Mouse (Mus musculus) gastrocnemius, adult 2 months (tissue): ENCODE results near the gene Syn3. TPM values are rescaled to one million over a fixed set of nuclear protein-coding genes. Genes with fewer than 3 reads are reported as not detected.

Experiments
- DNase-seq: peaks from one replicate; pipeline ENCODE4 v3.0.0; 2022
- H3K27ac ChIP-seq: fragments of 200-600 bp; 2 replicates; pipeline ENCODE4 v1.8.1; 2022; ENCODE audit warnings: mild to moderate bottlenecking
- H3K4me3 ChIP-seq: fragments of 200-600 bp; 2 replicates; pipeline ENCODE4 v1.8.1; 2022; ENCODE audit warnings: mild to moderate bottlenecking, moderate library complexity
- CTCF ChIP-seq: fragments of 200-600 bp; IDR thresholded peaks from 2 replicates; pipeline ENCODE4 v1.8.1; 2022; ENCODE audit warnings: antibody characterized with exemption, mild to moderate bottlenecking, moderate library complexity
- intact Hi-C: fragments of 180-260 bp; cut with DNase I; formaldehyde crosslinking; loops from one replicate; pipeline ENCODE4 v1.15.1; 2025
- total RNA-seq, 2 experiments: library from RNA; stranded (reverse); gene quantifications; 2 replicates each; pipeline ENCODE4 v1.2.3; 2021

Syn3 gene
- total RNA-seq, 2 experiments from 2014 or later, result 0.28 TPM

DNA sequence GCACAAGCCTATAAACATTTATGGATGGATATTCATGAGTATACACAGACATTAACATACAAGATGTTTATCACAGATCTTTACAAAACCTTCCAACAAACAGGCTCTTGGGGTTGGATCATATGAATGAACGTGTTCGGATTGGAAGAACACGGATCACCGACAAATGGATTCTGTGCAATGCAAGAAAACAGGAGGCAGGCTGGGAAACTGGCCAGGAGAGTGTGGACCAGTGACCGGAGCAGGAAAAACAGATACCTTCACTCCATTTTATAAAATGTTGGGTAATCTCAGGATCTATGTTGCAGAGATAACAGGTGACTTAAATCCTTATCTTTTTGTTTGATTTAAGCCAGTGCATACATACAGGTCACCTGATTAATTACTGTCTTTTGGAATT, 178.5 kb downstream of the Syn3 start:
- no peak for TF ChIP-seq CTCF
- DNase-seq, result no peak
- Histone ChIP-seq H3K27ac (peak overlapping the region; percentile 83), H3K4me3 (no peak overlapping the region)
- intact Hi-C loops, result loop anchor here (5.0 kb wide), 1 partner anchor 52 kb away; no protein-coding TSS in a partner anchor

DNA sequence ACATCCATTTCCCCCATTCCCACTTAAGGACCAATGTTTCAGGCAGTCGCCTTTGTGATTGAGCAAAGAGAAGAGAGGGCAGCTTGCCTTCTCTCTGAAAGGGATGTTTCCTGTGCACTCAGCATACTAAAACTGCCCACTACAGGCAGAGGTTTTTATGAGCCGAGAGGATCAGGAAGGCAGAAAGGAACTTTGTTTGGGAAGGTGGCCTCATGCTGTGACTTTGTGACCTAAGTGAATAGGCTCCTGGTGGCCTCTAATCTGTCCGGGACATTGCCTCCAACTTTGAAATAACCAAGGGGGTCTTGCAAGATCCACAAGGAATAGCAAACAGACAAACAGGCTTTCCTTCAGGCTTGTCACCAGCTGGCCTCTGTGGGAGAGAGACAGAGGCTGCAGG, 179.2 kb downstream of the Syn3 start:
- no peak overlapping the region for H3K4me3 ChIP-seq
- H3K27ac ChIP-seq, result peak overlapping the region; percentile 83
- no peak for TF ChIP-seq CTCF
- intact Hi-C loops, result no loop called here
- DNase-seq, result no peak

DNA sequence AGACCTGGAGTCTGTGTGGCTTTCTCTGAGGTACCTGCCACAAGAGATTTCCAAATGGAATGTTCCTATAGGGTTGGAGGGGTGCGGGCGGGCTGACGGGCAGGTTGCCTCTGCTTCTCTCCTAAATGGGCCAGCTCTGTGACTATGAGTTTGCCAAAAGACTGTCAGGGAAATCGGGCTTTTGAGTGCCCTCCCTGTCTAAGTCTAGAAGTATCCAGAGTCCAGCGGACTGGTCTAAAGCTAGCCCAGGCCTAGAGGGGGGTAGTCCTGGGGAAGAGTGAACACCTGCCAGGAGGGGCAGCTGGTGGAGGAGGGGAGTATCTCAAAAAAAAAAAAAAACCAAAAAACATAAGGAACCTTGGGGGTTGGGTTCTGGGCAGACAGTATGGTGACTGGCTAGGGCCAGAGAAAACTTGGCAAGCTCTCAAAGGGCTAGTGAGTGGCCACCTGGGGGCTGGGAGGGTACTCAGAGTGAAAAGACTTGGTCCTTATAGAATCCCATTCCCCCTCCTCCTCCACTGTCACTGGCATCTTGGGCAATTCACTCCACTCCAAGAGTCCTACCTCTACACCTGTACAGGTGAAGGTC, 180.1 kb downstream of the Syn3 start:
- Histone ChIP-seq H3K4me3 (no peak overlapping the region), H3K27ac (peak overlapping the region; percentile 83)
- TF ChIP-seq CTCF, result no peak
- intact Hi-C loops, result no loop called here
- DNase-seq, result no peak

DNA sequence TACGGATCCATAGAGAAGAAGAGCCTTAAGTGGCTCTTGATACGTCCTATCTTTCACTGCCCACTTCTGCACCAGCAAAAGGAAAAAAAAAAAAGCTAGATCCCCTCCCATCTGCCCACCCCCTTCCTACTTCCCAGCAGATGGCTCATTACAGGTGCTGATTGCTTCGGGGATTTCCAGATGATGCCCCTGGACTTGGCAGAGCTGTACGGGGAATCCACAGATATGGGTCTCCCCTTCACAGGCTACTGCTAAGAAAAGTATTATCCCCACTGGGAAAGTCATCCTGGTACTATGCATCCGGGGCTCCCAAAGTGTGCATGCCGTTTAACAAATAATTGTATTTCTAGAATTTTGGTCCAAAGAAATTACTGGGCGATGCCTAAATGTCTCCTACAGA, 181.1 kb downstream of the Syn3 start:
- intact Hi-C loops, result no loop called here
- DNase-seq, result no peak

DNA sequence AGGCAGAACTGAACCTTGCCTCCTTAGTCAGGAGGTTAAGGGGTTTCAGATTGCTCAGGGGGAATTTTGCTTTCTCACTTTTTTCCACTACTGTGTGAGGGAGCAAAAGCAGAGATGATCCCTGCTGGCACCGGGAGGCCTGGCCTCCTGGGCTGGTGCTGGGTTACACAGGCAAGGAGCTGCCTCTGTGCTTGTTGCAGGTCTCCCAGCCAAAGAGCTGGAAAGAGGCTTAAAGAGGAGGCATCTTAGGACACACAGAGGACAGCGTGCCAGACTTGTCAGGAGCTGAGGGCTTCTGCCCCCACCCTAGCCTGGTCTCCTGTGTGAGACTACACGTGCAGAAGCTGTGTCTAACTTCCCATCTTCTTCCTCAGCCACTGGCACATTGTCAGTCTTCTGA, 183.2 kb downstream of the Syn3 start:
- H3K4me3 ChIP-seq, result peak overlapping the region; percentile 14; the same call in 1 of the 2 replicates
- intact Hi-C loops, result no loop called here

More for the DNA sequence above, 181.1 kb downstream of the Syn3 start:
- H3K27ac ChIP-seq, result peak overlapping the region; percentile 83
- no peak for TF ChIP-seq CTCF
- H3K4me3 ChIP-seq, result no peak overlapping the region; the same call in 1 of the 2 replicates

DNA sequence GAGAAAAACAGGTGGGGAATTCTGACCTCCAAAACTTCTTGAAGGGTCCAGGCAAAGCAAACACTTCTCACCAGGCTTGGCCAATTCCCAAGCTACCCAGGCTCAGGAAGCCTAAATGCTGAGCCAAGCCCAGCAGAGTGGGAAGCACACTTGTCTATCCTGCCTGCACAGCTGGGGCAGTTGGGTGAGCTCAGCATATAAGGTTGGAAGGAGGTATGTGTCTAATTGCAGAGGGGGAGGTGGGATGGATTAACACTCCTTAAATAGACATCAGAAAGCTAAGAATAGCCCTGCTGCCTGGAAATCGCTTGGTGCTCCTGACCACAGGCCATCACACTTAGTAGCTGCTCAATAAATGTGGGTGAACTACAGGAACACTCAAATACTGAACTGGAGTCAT, 185.2 kb downstream of the Syn3 start:
- intact Hi-C loops, result loop anchor here (5.0 kb wide), 1 partner anchor 44 kb away; no protein-coding TSS in a partner anchor

More for the DNA sequence above, 183.2 kb downstream of the Syn3 start:
- no peak for TF ChIP-seq CTCF
- H3K27ac ChIP-seq, result peak overlapping the region; percentile 83
- DNase-seq, result peak; percentile 85

DNA sequence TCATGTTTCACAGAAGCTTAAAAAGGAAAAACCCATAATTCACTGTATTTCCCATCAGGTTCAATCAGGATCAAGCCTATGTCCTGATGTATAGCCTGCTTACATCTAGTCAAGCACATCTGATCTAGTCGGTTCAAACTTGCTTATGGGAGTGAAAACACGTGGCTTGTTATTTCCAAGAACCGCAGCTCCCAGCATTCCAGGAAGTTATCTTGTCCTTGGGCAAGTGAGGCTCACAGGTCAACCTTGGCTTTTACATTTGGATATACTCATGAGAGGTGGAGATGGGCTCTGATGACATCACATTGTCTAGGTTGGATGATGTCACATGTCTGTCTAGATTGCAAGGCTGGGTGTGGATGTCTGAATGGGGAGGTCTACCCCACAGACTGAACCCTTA, 185.7 kb downstream of the Syn3 start:
- DNase-seq, result no peak
- Histone ChIP-seq H3K27ac (peak overlapping the region; percentile 83), H3K4me3 (no peak overlapping the region)
- no peak for TF ChIP-seq CTCF
- intact Hi-C loops, result loop anchor here (5.0 kb wide), 1 partner anchor 44 kb away; no protein-coding TSS in a partner anchor

More for the DNA sequence above, 185.2 kb downstream of the Syn3 start:
- no peak for TF ChIP-seq CTCF
- Histone ChIP-seq H3K27ac (peak overlapping the region; percentile 83), H3K4me3 (no peak overlapping the region)
- peak; percentile 62 for DNase-seq

DNA sequence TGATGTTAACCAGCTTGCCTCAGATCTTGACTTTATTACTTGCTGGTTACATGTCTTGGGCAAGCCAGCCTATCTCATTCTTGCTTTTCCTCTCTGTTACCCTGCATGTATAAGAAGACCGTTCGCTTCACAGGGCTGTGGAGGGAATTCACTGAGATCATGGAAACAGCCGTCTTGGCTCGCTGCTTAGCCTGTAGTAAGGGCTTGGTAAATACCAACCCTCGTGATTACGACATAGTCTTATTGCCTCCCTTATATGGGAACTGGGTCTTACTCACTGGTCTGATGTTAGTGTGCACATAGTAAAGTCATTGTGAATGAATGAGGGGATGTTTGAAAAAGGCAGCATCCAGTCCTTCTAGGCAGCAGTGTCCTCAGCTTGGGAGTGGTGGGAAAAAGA, 188.2 kb downstream of the Syn3 start:
- no peak for TF ChIP-seq CTCF
- intact Hi-C loops, result loop anchor here (5.0 kb wide), 1 partner anchor 47 kb away; no protein-coding TSS in a partner anchor
- H3K4me3 ChIP-seq, result peak overlapping the region; percentile 28
- peak overlapping the region; percentile 85 for H3K27ac ChIP-seq
- peak; percentile 78 for DNase-seq

DNA sequence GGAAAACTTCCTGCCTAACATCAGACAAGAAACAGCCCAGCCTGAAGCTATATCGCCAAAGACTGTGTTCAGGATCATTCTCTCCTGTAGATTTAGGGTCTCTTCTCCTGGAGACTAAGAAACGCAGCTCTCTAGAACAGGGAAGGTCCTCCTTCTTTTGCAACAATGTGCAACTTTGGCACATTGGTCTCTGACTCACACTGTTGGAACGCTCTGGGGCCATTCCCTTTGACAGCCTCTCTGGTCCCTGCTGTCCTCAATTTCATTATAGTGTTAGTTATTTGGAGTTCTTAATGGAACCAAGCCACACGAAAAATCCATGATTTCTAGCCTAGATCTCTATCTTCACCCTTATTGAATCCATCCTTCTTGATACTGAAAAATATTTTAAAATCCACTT, 191.5 kb downstream of the Syn3 start:
- intact Hi-C loops, result no loop called here
- TF ChIP-seq CTCF, result no peak

DNA sequence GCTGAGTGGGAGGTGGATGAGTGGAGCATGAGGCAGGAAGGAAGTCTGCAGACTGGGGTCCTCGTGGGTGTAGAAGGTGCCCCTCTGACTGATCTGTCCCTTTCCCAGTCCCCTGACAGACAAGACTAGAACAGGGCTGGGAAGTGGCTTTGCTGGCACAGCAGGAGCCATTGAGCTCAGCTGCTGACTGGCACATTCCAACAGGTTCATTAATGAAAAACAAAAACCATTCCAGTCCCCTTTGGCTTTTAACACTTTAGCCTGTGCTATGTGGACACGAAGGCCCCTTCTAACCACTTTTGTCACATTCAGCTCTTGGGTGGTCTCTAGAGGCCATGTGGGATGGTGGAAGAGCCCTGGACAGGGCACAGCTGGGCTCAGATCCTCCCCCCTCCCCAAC, 194.1 kb downstream of the Syn3 start:
- no peak for TF ChIP-seq CTCF
- Histone ChIP-seq H3K27ac (peak overlapping the region; percentile 85), H3K4me3 (peak overlapping the region; percentile 89)
- no peak for DNase-seq
- intact Hi-C loops, result no loop called here

More for the DNA sequence above, 191.5 kb downstream of the Syn3 start:
- Histone ChIP-seq H3K4me3 (peak overlapping the region; percentile 13; the same call in 1 of the 2 replicates), H3K27ac (peak overlapping the region; percentile 85)
- DNase-seq, result peak; percentile 55

DNA sequence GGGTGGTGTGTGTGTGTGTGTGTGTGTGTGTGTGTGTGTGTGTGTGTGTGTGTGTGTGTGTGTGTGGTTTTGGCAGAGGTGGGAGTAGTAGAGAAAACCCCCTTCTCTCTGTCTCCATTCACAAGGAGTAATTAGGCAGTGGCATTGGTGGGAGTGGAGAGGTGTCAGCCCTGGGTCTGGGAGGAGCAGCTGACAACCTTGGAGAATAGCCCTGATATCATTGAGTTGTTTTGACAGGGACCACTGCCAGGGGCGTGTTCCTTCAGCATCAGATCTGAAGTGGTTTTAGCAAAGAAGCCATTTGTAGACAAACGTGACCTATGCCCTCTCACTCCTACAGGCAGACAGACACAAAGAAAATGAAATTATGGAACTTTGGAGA, 195.2 kb downstream of the Syn3 start:
- TF ChIP-seq CTCF, result no peak
- DNase-seq, result peak; percentile 57
- intact Hi-C loops, result loop anchor here (2.0 kb wide), 1 partner anchor 37 kb away; no protein-coding TSS in a partner anchor
- H3K4me3 ChIP-seq, result peak overlapping the region; percentile 89
- peak overlapping the region; percentile 96 for H3K27ac ChIP-seq

DNA sequence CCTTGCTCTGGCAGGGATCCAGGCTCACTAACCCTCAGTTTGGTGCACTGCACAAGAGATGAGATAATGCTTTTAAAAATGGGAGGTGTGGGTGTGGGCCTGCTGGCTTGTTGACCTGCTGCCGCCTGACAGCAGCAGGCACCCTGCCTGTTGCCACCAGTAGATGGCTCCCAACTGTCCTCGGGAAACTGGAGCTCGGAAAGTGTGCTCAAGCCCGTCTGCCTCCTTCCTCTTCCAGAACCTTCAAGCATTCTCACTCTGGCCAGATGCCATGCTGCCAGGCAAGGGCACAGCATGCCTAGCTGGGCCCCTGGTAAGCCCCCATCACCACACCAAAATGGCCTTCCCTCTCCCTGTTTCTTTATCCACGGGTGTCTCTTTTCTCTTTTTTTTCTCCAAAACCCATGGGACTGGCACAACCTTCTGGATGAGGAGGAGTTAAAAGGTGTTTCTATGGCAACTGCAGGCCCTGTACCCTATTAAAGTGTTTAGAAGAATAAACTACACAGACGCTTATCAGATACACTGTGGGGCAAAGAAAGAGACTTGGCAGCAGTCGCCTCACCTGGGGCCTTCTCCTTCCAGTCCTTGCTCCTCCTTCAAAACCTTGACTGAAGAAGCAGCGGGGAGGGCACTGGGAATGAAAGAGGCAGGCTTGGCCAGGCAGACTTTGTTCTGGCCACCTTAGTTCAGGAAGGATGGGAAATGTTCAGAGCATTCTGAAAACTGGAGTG, 195.8 kb downstream of the Syn3 start:
- DNase-seq, result peak; percentile 89

DNA sequence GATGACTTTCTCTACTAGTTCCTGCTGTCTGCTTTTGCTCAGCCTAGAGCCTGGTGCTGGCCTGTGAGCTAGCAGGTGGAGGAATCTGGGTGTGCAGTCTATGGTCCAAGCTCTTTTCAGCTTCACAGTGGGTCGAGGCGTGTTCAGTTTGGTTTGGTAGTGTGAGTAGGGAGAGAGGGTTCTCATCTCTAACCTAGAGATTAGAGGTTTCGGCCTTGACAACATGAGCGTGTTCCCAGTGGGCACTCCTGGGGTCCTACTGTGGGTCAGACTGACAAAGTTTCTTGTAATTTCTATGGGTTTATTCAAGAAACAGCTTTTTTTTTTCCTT, 196.4 kb downstream of the Syn3 start:
- intact Hi-C loops, result loop anchor here (1.0 to 2.0 kb wide), 2 partner anchors 39 to 150 kb away; no protein-coding TSS in a partner anchor
- Histone ChIP-seq H3K4me3 (peak overlapping the region; percentile 89), H3K27ac (peak overlapping the region; percentile 96)
- no peak for DNase-seq
- TF ChIP-seq CTCF, result no peak

More for the DNA sequence above, 195.8 kb downstream of the Syn3 start:
- peak; percentile 94 for TF ChIP-seq CTCF
- intact Hi-C loops, result loop anchor here (1.0 to 2.0 kb wide), 2 partner anchors 38 to 149 kb away; no protein-coding TSS in a partner anchor
- H3K4me3 ChIP-seq, result peak overlapping the region; percentile 89
- H3K27ac ChIP-seq, result peak overlapping the region; percentile 96
